Mouse (Mus musculus) intestine, embryonic 16.5 days (tissue): ENCODE data around the gene Sfmbt1. TPM values are rescaled to one million over a fixed set of nuclear protein-coding genes. Genes with fewer than 3 reads are reported as not detected.

Experiments used
- ATAC-seq: fragments of 200-750 bp; cut with Nextera tagmentation; 2 replicates; pipeline ENCODE4 v1.8.0; 2017; ENCODE audit warnings: moderate TSS enrichment, moderate library complexity
- H3K27ac ChIP-seq: fragments of 300-500 bp; sonication (generic); 2 replicates; pipeline ENCODE4 v1.5.1; 2014; ENCODE audit warnings: mild to moderate bottlenecking, low read length
- H3K27me3 ChIP-seq: fragments of 300-500 bp; sonication (generic); replicated peaks from 2 replicates; pipeline ENCODE4 v1.6.1; 2014; ENCODE audit warnings: low read length, control low read depth, mixed read lengths; ENCODE audit not compliant: control insufficient read depth, insufficient read depth
- H3K36me3 ChIP-seq: fragments of 300-500 bp; sonication (generic); 2 replicates; pipeline ENCODE4 v1.6.1; 2014; ENCODE audit warnings: low read length, control low read depth; ENCODE audit not compliant: control insufficient read depth, insufficient read depth
- H3K4me1 ChIP-seq: fragments of 300-500 bp; sonication (generic); 2 replicates; pipeline ENCODE4 v1.6.1; 2014; ENCODE audit warnings: low read length, control low read depth, mixed read lengths; ENCODE audit not compliant: control insufficient read depth, insufficient read depth
- H3K4me2 ChIP-seq: fragments of 300-500 bp; sonication (generic); 2 replicates; pipeline ENCODE4 v1.6.1; 2014; ENCODE audit warnings: low read depth, low read length, control low read depth
- H3K4me3 ChIP-seq: fragments of 300-500 bp; sonication (generic); 2 replicates; pipeline ENCODE4 v1.5.1; 2014; ENCODE audit warnings: mild to moderate bottlenecking, low read length
- H3K9ac ChIP-seq: fragments of 300-500 bp; sonication (generic); 2 replicates; pipeline ENCODE4 v1.6.1; 2014; ENCODE audit warnings: low read depth, low read length
- H3K9me3 ChIP-seq: fragments of 300-500 bp; sonication (generic); 2 replicates; pipeline ENCODE4 v1.6.1; 2016; ENCODE audit warnings: low read length, control low read depth; ENCODE audit not compliant: control insufficient read depth
- WGBS: fragments of 180-500 bp; shearing (Covaris S2); extraction: QIAGEN DNeasy Blood & Tissue Kit; methylation state at CpG from one replicate; pipeline ENCODE4 v1.1.7; 2014; 5-methylcytosine and 5-hydroxymethylcytosine counted together
- polyA plus RNA-seq: library from polyadenylated mRNA; unstranded; fragments of >200 nt; fragmentation: Nextera tagmentation; extraction: Ambion mirVana; gene quantifications from 2 replicates; pipeline ENCODE4 v1.2.1, GENCODE M21; 2015

Sfmbt1 gene
- polyA plus RNA-seq, 1 experiment from 2014 or later: 11.1 TPM

GRCm38 (mm10) chr14:30827480-30827879 lies 112.8 kb downstream of the Sfmbt1 start:
- WGBS: 59% methylated on average over 4 of the region's 4 CpGs
- Histone ChIP-seq H3K9me3 (no peaks in the 10 kb centered on the region), H3K9ac (no peak overlapping the region), H3K27me3 (no peaks in the 10 kb centered on the region), H3K27ac (no peak overlapping the region), H3K4me2 (no peak overlapping the region), H3K36me3 (no peaks in the 10 kb centered on the region), H3K4me3 (no peak overlapping the region), H3K4me1 (peaks cover 49% of the 10 kb centered on the region)
- no peak for ATAC-seq

GRCm38 (mm10) chr14:30828077-30828476 lies 113.4 kb downstream of the Sfmbt1 start:
- Histone ChIP-seq H3K4me2 (no peak overlapping the region), H3K27me3 (no peaks in the 10 kb centered on the region), H3K27ac (no peak overlapping the region), H3K9me3 (no peaks in the 10 kb centered on the region), H3K36me3 (no peaks in the 10 kb centered on the region), H3K4me1 (peaks cover 49% of the 10 kb centered on the region), H3K4me3 (no peak overlapping the region), H3K9ac (no peak overlapping the region)
- no peak for ATAC-seq
- WGBS: 75% methylated on average over 4 of the region's 4 CpGs

GRCm38 (mm10) chr14:30828635-30829460 lies 114.2 kb downstream of the Sfmbt1 start:
- Histone ChIP-seq H3K4me3 (no peak overlapping the region), H3K27ac (0 out of 2 replicates have a peak overlapping the region, but pooled peaks have one; percentile 1), H3K36me3 (no peaks in the 10 kb centered on the region), H3K4me1 (peaks cover 49% of the 10 kb centered on the region), H3K9me3 (no peaks in the 10 kb centered on the region), H3K9ac (no peak overlapping the region), H3K4me2 (no peak overlapping the region), H3K27me3 (no peaks in the 10 kb centered on the region)
- no peak for ATAC-seq
- WGBS: 55% methylated on average over 11 of the region's 11 CpGs

GRCm38 (mm10) chr14:30837416-30837996 lies 122.9 kb downstream of the Sfmbt1 start:
- H3K4me2 ChIP-seq: no peak overlapping the region
- no peaks in the 10 kb centered on the region for H3K9me3 ChIP-seq
- H3K36me3 ChIP-seq: no peaks in the 10 kb centered on the region
- H3K27me3 ChIP-seq: no peaks in the 10 kb centered on the region
- H3K4me3 ChIP-seq: no peak overlapping the region
- H3K27ac ChIP-seq: no peak overlapping the region
- WGBS: 86% methylated on average over 14 of the region's 14 CpGs
- H3K4me1 ChIP-seq: no peaks in the 10 kb centered on the region
- no peak for ATAC-seq
- H3K9ac ChIP-seq: no peak overlapping the region

GRCm38 (mm10) chr14:30843701-30844100 lies 129.1 kb downstream of the Sfmbt1 start:
- H3K36me3 ChIP-seq: peaks cover 6% of the 10 kb centered on the region; the same call in 1 of the 2 replicates
- no peak overlapping the region for H3K4me2 ChIP-seq

GRCm38 (mm10) chr14:30850504-30850903 lies 135.9 kb downstream of the Sfmbt1 start:
- H3K4me3 ChIP-seq: no peak overlapping the region
- no peaks in the 10 kb centered on the region for H3K4me1 ChIP-seq
- WGBS: 87% methylated on average over 5 of the region's 5 CpGs
- no peak overlapping the region for H3K27ac ChIP-seq
- ATAC-seq: no peak
- H3K9ac ChIP-seq: no peak overlapping the region
- H3K4me2 ChIP-seq: no peak overlapping the region
- 0 out of 2 replicates have a peak, but pooled peaks cover 2% of the 10 kb centered on the region for H3K36me3 ChIP-seq
- no peaks in the 10 kb centered on the region for H3K27me3 ChIP-seq
- H3K9me3 ChIP-seq: no peaks in the 10 kb centered on the region

More at GRCm38 (mm10) chr14:30843701-30844100, 129.1 kb downstream of the Sfmbt1 start:
- no peaks in the 10 kb centered on the region for H3K27me3 ChIP-seq
- H3K4me3 ChIP-seq: no peak overlapping the region
- H3K9ac ChIP-seq: no peak overlapping the region
- no peaks in the 10 kb centered on the region for H3K4me1 ChIP-seq
- H3K9me3 ChIP-seq: no peaks in the 10 kb centered on the region
- WGBS: 88% methylated on average over 3 of the region's 3 CpGs
- H3K27ac ChIP-seq: no peak overlapping the region
- ATAC-seq: no peak

GRCm38 (mm10) chr14:30852325-30852724 lies 137.7 kb downstream of the Sfmbt1 start:
- Histone ChIP-seq H3K9me3 (no peaks in the 10 kb centered on the region), H3K4me1 (no peaks in the 10 kb centered on the region), H3K27me3 (no peaks in the 10 kb centered on the region), H3K9ac (no peak overlapping the region), H3K36me3 (no peaks in the 10 kb centered on the region), H3K4me2 (no peak overlapping the region), H3K4me3 (no peak overlapping the region), H3K27ac (no peak overlapping the region)
- peak; percentile 69; the same call in 1 of the 2 replicates for ATAC-seq
- WGBS: 83% methylated on average over 5 of the region's 5 CpGs

GRCm38 (mm10) chr14:30855316-30855715 lies 140.7 kb downstream of the Sfmbt1 start:
- H3K27ac ChIP-seq: no peak overlapping the region
- no peak for ATAC-seq
- no peak overlapping the region for H3K4me3 ChIP-seq
- no peaks in the 10 kb centered on the region for H3K27me3 ChIP-seq
- no peak overlapping the region for H3K4me2 ChIP-seq
- WGBS: 91% methylated on average over 3 of the region's 3 CpGs
- H3K36me3 ChIP-seq: no peaks in the 10 kb centered on the region
- no peaks in the 10 kb centered on the region for H3K9me3 ChIP-seq
- no peaks in the 10 kb centered on the region for H3K4me1 ChIP-seq
- no peak overlapping the region for H3K9ac ChIP-seq

GRCm38 (mm10) chr14:30856885-30857507 lies 142.3 kb downstream of the Sfmbt1 start:
- WGBS: 58% methylated on average over 10 of the region's 10 CpGs
- Histone ChIP-seq H3K36me3 (no peaks in the 10 kb centered on the region), H3K27me3 (no peaks in the 10 kb centered on the region)

More at GRCm38 (mm10) chr14:30856885-30857507, 142.3 kb downstream of the Sfmbt1 start:
- Histone ChIP-seq H3K27ac (no peak overlapping the region), H3K4me1 (peaks cover 8% of the 10 kb centered on the region), H3K9ac (no peak overlapping the region), H3K4me3 (no peak overlapping the region), H3K4me2 (no peak overlapping the region), H3K9me3 (no peaks in the 10 kb centered on the region)
- ATAC-seq: peak; percentile 52
